Mouse (Mus musculus): ENCODE results near the gene Sars2. TPM values are rescaled to one million over a fixed set of nuclear protein-coding genes. Genes with fewer than 3 reads are reported as not detected.
A peak's percentile ranks its signal among the peaks of the same experiment; 100 is the strongest.

The Sars2 gene
- polyA plus RNA-seq, 1 experiment, result 10.5 TPM

GRCm38 (mm10) chr7:28767462-28767965 is 25.7 kb downstream of the Sars2 start, which contains the start of gene Nfkbib:
TSS of gene Nfkbib (minus strand) at chr7:28767512.
- peak within 1 kb of the TSS; percentile 65 for H3K4me3 ChIP-seq
- H3K79me2 ChIP-seq (ENCODE audit: control insufficient read depth, insufficient read depth), result peaks cover 21% of the 10 kb centered on the region
- peak within 1 kb of the TSS; percentile 93 for H3K4me2 ChIP-seq (ENCODE audit: low read depth)
- no peaks in the 10 kb centered on the region for H3K27me3 ChIP-seq (ENCODE audit: control insufficient read depth, insufficient read depth, insufficient read length)
- H3K36me3 ChIP-seq (ENCODE audit: control insufficient read depth, insufficient read depth), result no peaks in the 10 kb centered on the region
- TF ChIP-seq TCF3 (IDR thresholded peaks at IDR 0.05; ENCODE audit: insufficient read length, low read depth) (no peak), MYOG (IDR thresholded peaks at IDR 0.05; ENCODE audit: control insufficient read depth in 1 of 3, insufficient read depth in 1 of 3, insufficient read length in 2 of 3, low read depth in 2 of 3) (no peak), E2F4 (IDR thresholded peaks at IDR 0.05; ENCODE audit: insufficient read depth) (no peak), POLR2AphosphoS2 (IDR thresholded peaks at IDR 0.05; ENCODE audit: insufficient read length, low read depth) (no peak), POLR2A (IDR thresholded peaks at IDR 0.05; ENCODE audit: insufficient read length, low read depth) (no peak), TCF12 (IDR thresholded peaks at IDR 0.05; ENCODE audit: insufficient read depth, poor library complexity, severe bottlenecking) (no peak), MYOD1 (IDR thresholded peaks at IDR 0.05; ENCODE audit: control insufficient read depth in 1 of 3, insufficient read length in 2 of 3, low read depth in 2 of 3) (no peak), MAX (IDR thresholded peaks at IDR 0.05; ENCODE audit: low read depth) (no peak), USF1 (IDR thresholded peaks at IDR 0.05; ENCODE audit: low read depth) (no peak), SRF (IDR thresholded peaks at IDR 0.05; ENCODE audit: control insufficient read depth, insufficient read length, low read depth) (no peak), REST (IDR thresholded peaks at IDR 0.05; ENCODE audit: insufficient read depth, insufficient read length) (no peak), CEBPB (IDR thresholded peaks at IDR 0.05; ENCODE audit: insufficient read depth, poor library complexity, severe bottlenecking) (no peak)
- peak within 1 kb of the TSS; percentile 43 for H3ac ChIP-seq (ENCODE audit: control insufficient read depth, insufficient read length)

DNA sequence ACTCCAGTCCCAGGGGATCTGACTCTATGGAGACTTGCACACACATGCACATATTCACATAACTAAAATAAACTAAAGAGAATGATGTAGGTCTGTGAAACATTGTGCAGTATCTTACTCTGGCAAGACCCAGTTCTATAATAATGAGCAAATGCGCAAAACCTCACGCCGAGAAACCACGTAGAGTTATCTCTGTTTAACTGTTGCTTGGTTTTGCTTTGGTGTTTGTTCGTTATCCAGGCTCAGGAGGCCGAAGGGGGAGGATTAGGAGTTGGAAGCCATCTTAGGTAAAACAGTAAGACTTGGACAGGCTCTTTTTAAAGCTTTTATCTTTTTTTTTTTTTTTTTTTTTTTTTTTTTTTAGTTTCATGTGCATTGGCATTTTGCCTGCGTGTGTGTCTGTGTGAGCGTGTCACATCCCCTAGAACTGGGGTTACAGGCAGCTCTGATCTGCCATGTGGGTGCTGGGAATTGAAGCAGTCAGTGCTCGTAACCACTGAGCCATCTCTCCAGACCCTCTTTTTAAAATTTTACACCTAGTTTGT is 27.7 kb downstream of the Sars2 start:
- H3K27me3 ChIP-seq (ENCODE audit: control insufficient read depth, insufficient read depth, insufficient read length), result no peaks in the 10 kb centered on the region

GRCm38 (mm10) chr7:28770309-28770708 is 28.5 kb downstream of the Sars2 start:
- H3K36me3 ChIP-seq (ENCODE audit: control insufficient read depth, insufficient read depth), result no peaks in the 10 kb centered on the region
- H3ac ChIP-seq (ENCODE audit: control insufficient read depth, insufficient read length), result no peak overlapping the region
- H3K4me3 ChIP-seq, result no peak overlapping the region
- no peak overlapping the region for H3K4me2 ChIP-seq (ENCODE audit: low read depth)
- H3K27me3 ChIP-seq (ENCODE audit: control insufficient read depth, insufficient read depth, insufficient read length), result no peaks in the 10 kb centered on the region
- TF ChIP-seq MYOD1 (IDR thresholded peaks at IDR 0.05; ENCODE audit: control insufficient read depth in 1 of 3, insufficient read length in 2 of 3, low read depth in 2 of 3), result no peak
- no peak for TF ChIP-seq TCF12 (IDR thresholded peaks at IDR 0.05; ENCODE audit: insufficient read depth, poor library complexity, severe bottlenecking)
- no peak for TF ChIP-seq E2F4 (IDR thresholded peaks at IDR 0.05; ENCODE audit: insufficient read depth)
- no peak for TF ChIP-seq USF1 (IDR thresholded peaks at IDR 0.05; ENCODE audit: low read depth)
- TF ChIP-seq POLR2A (IDR thresholded peaks at IDR 0.05; ENCODE audit: insufficient read length, low read depth), result no peak
- no peak for TF ChIP-seq MYOG (IDR thresholded peaks at IDR 0.05; ENCODE audit: control insufficient read depth in 1 of 3, insufficient read depth in 1 of 3, insufficient read length in 2 of 3, low read depth in 2 of 3)
- no peak for TF ChIP-seq POLR2AphosphoS2 (IDR thresholded peaks at IDR 0.05; ENCODE audit: insufficient read length, low read depth)
- no peak for TF ChIP-seq TCF3 (IDR thresholded peaks at IDR 0.05; ENCODE audit: insufficient read length, low read depth)
- no peak for TF ChIP-seq CEBPB (IDR thresholded peaks at IDR 0.05; ENCODE audit: insufficient read depth, poor library complexity, severe bottlenecking)
- no peak for TF ChIP-seq MAX (IDR thresholded peaks at IDR 0.05; ENCODE audit: low read depth)
- TF ChIP-seq SRF (IDR thresholded peaks at IDR 0.05; ENCODE audit: control insufficient read depth, insufficient read length, low read depth), result no peak
- TF ChIP-seq REST (IDR thresholded peaks at IDR 0.05; ENCODE audit: insufficient read depth, insufficient read length), result no peak
- peaks cover 21% of the 10 kb centered on the region for H3K79me2 ChIP-seq (ENCODE audit: control insufficient read depth, insufficient read depth)

More for the DNA sequence above, 27.7 kb downstream of the Sars2 start:
- Histone ChIP-seq H3K36me3 (ENCODE audit: control insufficient read depth, insufficient read depth) (no peaks in the 10 kb centered on the region), H3K79me2 (ENCODE audit: control insufficient read depth, insufficient read depth) (peaks cover 21% of the 10 kb centered on the region), H3K4me3 (no peak overlapping the region), H3ac (ENCODE audit: control insufficient read depth, insufficient read length) (no peak overlapping the region), H3K4me2 (ENCODE audit: low read depth) (no peak overlapping the region)
- TF ChIP-seq MAX (IDR thresholded peaks at IDR 0.05; ENCODE audit: low read depth) (no peak), CEBPB (IDR thresholded peaks at IDR 0.05; ENCODE audit: insufficient read depth, poor library complexity, severe bottlenecking) (no peak), TCF3 (IDR thresholded peaks at IDR 0.05; ENCODE audit: insufficient read length, low read depth) (no peak), MYOD1 (IDR thresholded peaks at IDR 0.05; ENCODE audit: control insufficient read depth in 1 of 3, insufficient read length in 2 of 3, low read depth in 2 of 3) (no peak), TCF12 (IDR thresholded peaks at IDR 0.05; ENCODE audit: insufficient read depth, poor library complexity, severe bottlenecking) (no peak), REST (IDR thresholded peaks at IDR 0.05; ENCODE audit: insufficient read depth, insufficient read length) (no peak), SRF (IDR thresholded peaks at IDR 0.05; ENCODE audit: control insufficient read depth, insufficient read length, low read depth) (no peak), E2F4 (IDR thresholded peaks at IDR 0.05; ENCODE audit: insufficient read depth) (no peak), MYOG (IDR thresholded peaks at IDR 0.05; ENCODE audit: control insufficient read depth in 1 of 3, insufficient read depth in 1 of 3, insufficient read length in 2 of 3, low read depth in 2 of 3) (no peak), USF1 (IDR thresholded peaks at IDR 0.05; ENCODE audit: low read depth) (no peak), POLR2A (IDR thresholded peaks at IDR 0.05; ENCODE audit: insufficient read length, low read depth) (no peak), POLR2AphosphoS2 (IDR thresholded peaks at IDR 0.05; ENCODE audit: insufficient read length, low read depth) (no peak)

DNA sequence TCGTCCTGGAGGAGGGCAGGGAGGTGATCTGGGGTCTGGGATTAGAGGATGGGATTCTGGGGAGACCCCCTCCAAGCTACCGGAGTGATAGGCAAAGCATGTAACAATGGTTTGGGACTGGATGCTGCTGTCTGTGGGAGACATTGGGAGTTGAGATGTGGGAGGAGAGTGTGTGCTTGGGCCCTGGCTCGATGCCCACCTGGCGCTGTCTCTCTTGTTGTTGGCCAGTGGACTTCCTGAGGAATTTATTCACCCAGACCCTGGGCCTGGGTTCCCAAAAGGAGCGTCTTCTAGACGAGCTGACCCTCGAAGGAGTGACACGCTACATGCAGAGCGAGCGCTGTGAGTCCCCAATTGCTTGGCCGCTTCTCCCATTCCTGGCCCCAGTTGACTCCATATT is 30.1 kb downstream of the Sars2 start:
- Histone ChIP-seq H3ac (ENCODE audit: control insufficient read depth, insufficient read length) (no peak overlapping the region), H3K27me3 (ENCODE audit: control insufficient read depth, insufficient read depth, insufficient read length) (no peaks in the 10 kb centered on the region)
- TF ChIP-seq POLR2A (IDR thresholded peaks at IDR 0.05; ENCODE audit: insufficient read length, low read depth) (no peak), MYOG (IDR thresholded peaks at IDR 0.05; ENCODE audit: control insufficient read depth in 1 of 3, insufficient read depth in 1 of 3, insufficient read length in 2 of 3, low read depth in 2 of 3) (no peak), POLR2AphosphoS2 (IDR thresholded peaks at IDR 0.05; ENCODE audit: insufficient read length, low read depth) (no peak), MYOD1 (IDR thresholded peaks at IDR 0.05; ENCODE audit: control insufficient read depth in 1 of 3, insufficient read length in 2 of 3, low read depth in 2 of 3) (no peak), SRF (IDR thresholded peaks at IDR 0.05; ENCODE audit: control insufficient read depth, insufficient read length, low read depth) (no peak), TCF12 (IDR thresholded peaks at IDR 0.05; ENCODE audit: insufficient read depth, poor library complexity, severe bottlenecking) (no peak), MAX (IDR thresholded peaks at IDR 0.05; ENCODE audit: low read depth) (no peak), USF1 (IDR thresholded peaks at IDR 0.05; ENCODE audit: low read depth) (no peak), TCF3 (IDR thresholded peaks at IDR 0.05; ENCODE audit: insufficient read length, low read depth) (no peak), E2F4 (IDR thresholded peaks at IDR 0.05; ENCODE audit: insufficient read depth) (no peak), REST (IDR thresholded peaks at IDR 0.05; ENCODE audit: insufficient read depth, insufficient read length) (no peak), CEBPB (IDR thresholded peaks at IDR 0.05; ENCODE audit: insufficient read depth, poor library complexity, severe bottlenecking) (no peak)

More for the DNA sequence above, 30.1 kb downstream of the Sars2 start:
- Histone ChIP-seq H3K4me2 (ENCODE audit: low read depth) (no peak overlapping the region), H3K4me3 (no peak overlapping the region), H3K36me3 (ENCODE audit: control insufficient read depth, insufficient read depth) (no peaks in the 10 kb centered on the region), H3K79me2 (ENCODE audit: control insufficient read depth, insufficient read depth) (peaks cover 16% of the 10 kb centered on the region)

All from myocyte (in vitro differentiated cells).